Mouse (Mus musculus) small intestine, adult 2 months (tissue): ENCODE measurements around the gene Entpd5.

ENCODE experiments used
- CTCF ChIP-seq: fragments of 200-500 bp; IDR thresholded peaks from 2 replicates; pipeline ENCODE4 v1.5.1; 2012; ENCODE audit warnings: low read depth, mild to moderate bottlenecking, control low read depth, inconsistent platforms, low read length, moderate library complexity, mixed read lengths; ENCODE audit not compliant: insufficient replicate concordance, insufficient read length; ENCODE audit errors: extremely low read depth
- POLR2A ChIP-seq: fragments of 200-500 bp; IDR thresholded peaks from 2 replicates; pipeline ENCODE4 v1.6.1; 2012; ENCODE audit warnings: low read depth, mild to moderate bottlenecking, control low read depth, inconsistent platforms, low read length, moderate library complexity

DNA sequence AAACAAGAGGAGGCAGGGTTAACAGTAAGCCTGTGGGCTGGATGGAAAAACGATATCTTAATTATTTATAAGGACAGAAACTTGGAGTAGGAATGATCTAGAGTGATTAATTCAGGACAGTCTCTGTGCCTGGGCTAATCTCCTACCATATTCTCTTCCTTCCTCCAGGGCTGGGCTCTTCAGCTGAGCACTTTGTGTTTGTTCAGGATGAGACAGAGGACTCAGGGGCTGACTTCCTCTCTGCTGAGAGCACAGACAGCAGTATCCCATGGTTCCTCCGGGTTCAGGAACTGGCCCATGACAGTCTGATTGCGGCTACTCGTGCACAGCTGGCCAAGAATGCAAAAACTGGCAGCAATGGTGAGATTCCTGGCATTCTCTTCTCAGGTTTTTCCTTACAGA, 81.7 kb downstream of the Entpd5 start:
- no peak for TF ChIP-seq CTCF
- no peak for TF ChIP-seq POLR2A
